Mouse (Mus musculus) small intestine, adult 2 months (tissue): ENCODE measurements around the gene Crybb1. TPM values are rescaled to one million over a fixed set of nuclear protein-coding genes. Genes with fewer than 3 reads are reported as not detected.

Experiments used
- H3K27ac ChIP-seq: fragments of 200-500 bp; 2 replicates; pipeline ENCODE4 v1.5.1; 2012; ENCODE audit warnings: low read depth, low read length, control low read depth, inconsistent platforms; ENCODE audit not compliant: insufficient read depth
- H3K27me3 ChIP-seq: fragments of 200-500 bp; 2 replicates; pipeline ENCODE4 v1.6.1; 2012; ENCODE audit warnings: mild to moderate bottlenecking, moderate library complexity, low read length, inconsistent platforms; ENCODE audit not compliant: control insufficient read depth, insufficient read depth
- H3K36me3 ChIP-seq: fragments of 200-500 bp; 2 replicates; pipeline ENCODE4 v1.6.1; 2012; ENCODE audit warnings: mild to moderate bottlenecking, low read length, control low read depth, inconsistent platforms; ENCODE audit not compliant: control insufficient read depth, insufficient read depth
- H3K4me1 ChIP-seq: fragments of 200-500 bp; 2 replicates; pipeline ENCODE4 v1.6.1; 2012; ENCODE audit warnings: low read length, inconsistent platforms, mixed read lengths; ENCODE audit not compliant: control insufficient read depth, insufficient read depth, insufficient read length
- H3K4me3 ChIP-seq: fragments of 200-500 bp; 2 replicates; pipeline ENCODE4 v1.5.1; 2012; ENCODE audit warnings: low read depth, mild to moderate bottlenecking, control low read depth, inconsistent platforms, low read length, moderate library complexity
- CTCF ChIP-seq: fragments of 200-500 bp; IDR thresholded peaks from 2 replicates; pipeline ENCODE4 v1.5.1; 2012; ENCODE audit warnings: low read depth, mild to moderate bottlenecking, control low read depth, inconsistent platforms, low read length, moderate library complexity, mixed read lengths; ENCODE audit not compliant: insufficient replicate concordance, insufficient read length; ENCODE audit errors: extremely low read depth
- POLR2A ChIP-seq: fragments of 200-500 bp; IDR thresholded peaks from 2 replicates; pipeline ENCODE4 v1.6.1; 2012; ENCODE audit warnings: low read depth, mild to moderate bottlenecking, control low read depth, inconsistent platforms, low read length, moderate library complexity
- WGBS: fragments of 180-500 bp; shearing (Covaris S2); methylation state at CpG from one replicate; pipeline ENCODE4 v1.1.7; 2018; 5-methylcytosine and 5-hydroxymethylcytosine counted together
- polyA plus RNA-seq: library from polyadenylated mRNA; depleted of rRNA; stranded (reverse); fragments of >200 nt; gene quantifications from 2 replicates; pipeline ENCODE4 v1.2.3, GENCODE M21; 2012

The Crybb1 gene
- polyA plus RNA-seq, 1 experiment, result 0.33 TPM

GRCm38 (mm10) chr5:112282780-112283482 lies 27.3 kb downstream of the Crybb1 start:
- TF ChIP-seq CTCF (no peak), POLR2A (no peak)
- WGBS, result 68% methylated on average over 9 of the region's 9 CpGs
- Histone ChIP-seq H3K4me3 (no peak overlapping the region), H3K27me3 (no peaks in the 10 kb centered on the region), H3K4me1 (peaks cover 32% of the 10 kb centered on the region), H3K27ac (peak overlapping the region; percentile 57), H3K36me3 (no peaks in the 10 kb centered on the region)

- H3K4me1 ChIP-seq, result peaks cover 32% of the 10 kb centered on the region
- H3K27ac ChIP-seq, result peak overlapping the region; percentile 57
These were observed 28.1 kb downstream of the Crybb1 start for GRCm38 (mm10) chr5:112283543-112284202.

GRCm38 (mm10) chr5:112284203-112284582 lies 28.6 kb downstream of the Crybb1 start:
- peaks cover 30% of the 10 kb centered on the region for H3K4me1 ChIP-seq
- no peak for TF ChIP-seq CTCF
- TF ChIP-seq POLR2A, result no peak

More at GRCm38 (mm10) chr5:112283543-112284202, 28.1 kb downstream of the Crybb1 start:
- no peaks in the 10 kb centered on the region for H3K36me3 ChIP-seq
- H3K4me3 ChIP-seq, result no peak overlapping the region
- 66% methylated on average over 10 of the region's 10 CpGs for WGBS
- TF ChIP-seq CTCF, result no peak
- TF ChIP-seq POLR2A, result no peak
- H3K27me3 ChIP-seq, result no peaks in the 10 kb centered on the region

GRCm38 (mm10) chr5:112285548-112286085 lies 30.0 kb downstream of the Crybb1 start:
- Histone ChIP-seq H3K27ac (no peak overlapping the region), H3K4me1 (peaks cover 26% of the 10 kb centered on the region), H3K4me3 (no peak overlapping the region), H3K36me3 (no peaks in the 10 kb centered on the region), H3K27me3 (no peaks in the 10 kb centered on the region)
- TF ChIP-seq POLR2A (no peak), CTCF (no peak)
- 52% methylated on average over 7 of the region's 7 CpGs for WGBS

More at GRCm38 (mm10) chr5:112284203-112284582, 28.6 kb downstream of the Crybb1 start:
- Histone ChIP-seq H3K27ac (0 out of 2 replicates have a peak overlapping the region, but pooled peaks have one; percentile 57), H3K4me3 (no peak overlapping the region), H3K36me3 (no peaks in the 10 kb centered on the region), H3K27me3 (no peaks in the 10 kb centered on the region)
- WGBS, result 73% methylated on average over 7 of the region's 7 CpGs

- no peaks in the 10 kb centered on the region for H3K36me3 ChIP-seq
- H3K4me3 ChIP-seq, result no peak overlapping the region
- H3K4me1 ChIP-seq, result peaks cover 24% of the 10 kb centered on the region
- TF ChIP-seq POLR2A (no peak), CTCF (no peak)
- 78% methylated on average over 2 of the region's 2 CpGs for WGBS
- H3K27ac ChIP-seq, result peak overlapping the region; percentile 9
- H3K27me3 ChIP-seq, result no peaks in the 10 kb centered on the region
These were observed 31.0 kb downstream of the Crybb1 start for GRCm38 (mm10) chr5:112286608-112286983.

GRCm38 (mm10) chr5:112286984-112287641 lies 31.5 kb downstream of the Crybb1 start:
- TF ChIP-seq CTCF, result no peak
- no peak for TF ChIP-seq POLR2A
- H3K4me1 ChIP-seq, result peaks cover 24% of the 10 kb centered on the region
- H3K27ac ChIP-seq, result peak overlapping the region; percentile 67

More at GRCm38 (mm10) chr5:112286984-112287641, 31.5 kb downstream of the Crybb1 start:
- H3K4me3 ChIP-seq, result peak overlapping the region; percentile 7; the same call in 1 of the 2 replicates
- H3K27me3 ChIP-seq, result no peaks in the 10 kb centered on the region
- 28% methylated on average over 11 of the region's 11 CpGs for WGBS
- no peaks in the 10 kb centered on the region for H3K36me3 ChIP-seq
